ENCODE assay signal across 7 mouse cellular contexts in genomic region chr16:92698612-92698998, GRCm38 (mm10).
DNase-seq lines count a peak whose midpoint lies in the region; ATAC-seq and TF ChIP-seq lines count a peak whose summit lies in the region.

No protein-coding gene starts in this region.

- peak overlapping the region; percentile 56 for H3K4me3 ChIP-seq in intestine, postnatal 0 days (ENCODE audit: low read depth, low read length)
- peak overlapping the region; percentile 59 for H3K4me3 ChIP-seq in limb, embryonic 12.5 days (replicated peaks)
- peak overlapping the region; percentile 44 for H3K4me3 ChIP-seq in midbrain, embryonic 14.5 days (replicated peaks; ENCODE audit: low read depth, low read length)

- peak overlapping the region; percentile 100 for H3K4me2 ChIP-seq in intestine, postnatal 0 days (replicated peaks; ENCODE audit: low read depth)
- H3K4me2 ChIP-seq in limb, embryonic 12.5 days = peak overlapping the region; percentile 87
- peak overlapping the region; percentile 83 for H3K4me2 ChIP-seq in midbrain, embryonic 14.5 days (ENCODE audit: low read length)

- TF ChIP-seq CTCF in intestine, postnatal 0 days (IDR thresholded peaks at IDR 0.05; ENCODE audit: low read depth) = peak; percentile 99

- H3K36me3 ChIP-seq in intestine, postnatal 0 days (ENCODE audit: control insufficient read depth, insufficient read depth) = no peaks in the 10 kb centered on the region
- H3K36me3 ChIP-seq in limb, embryonic 12.5 days = no peaks in the 10 kb centered on the region
- no peaks in the 10 kb centered on the region for H3K36me3 ChIP-seq in midbrain, embryonic 14.5 days (ENCODE audit: control insufficient read depth, insufficient read depth, low read length)

- H3K4me1 ChIP-seq in intestine, postnatal 0 days (replicated peaks; ENCODE audit: control insufficient read depth, insufficient read depth, low read length) = peaks cover 11% of the 10 kb centered on the region; the same call in 1 of the 2 replicates
- H3K4me1 ChIP-seq in limb, embryonic 12.5 days (replicated peaks) = peaks cover 43% of the 10 kb centered on the region
- peaks cover 23% of the 10 kb centered on the region for H3K4me1 ChIP-seq in midbrain, embryonic 14.5 days (ENCODE audit: control insufficient read depth, insufficient read depth, low read length)

- 0% methylated on average over 26 of the region's 26 CpGs for WGBS in intestine, postnatal 0 days
- under 1% methylated on average over 26 of the region's 26 CpGs for WGBS in limb, embryonic 12.5 days
- WGBS in midbrain, embryonic 14.5 days = 0% methylated on average over 26 of the region's 26 CpGs

- peak; percentile 58 for ATAC-seq in intestine, postnatal 0 days
- ATAC-seq in limb, embryonic 12.5 days (ENCODE audit: insufficient number of reproducible peaks, insufficient read depth, low FRiP score, low TSS enrichment, low read depth) = peak; percentile 43; the same call in 1 of the 2 replicates
- ATAC-seq in midbrain, embryonic 14.5 days (ENCODE audit: low FRiP score, low TSS enrichment) = peak; percentile 74; the same call in 1 of the 2 replicates

- peak; percentile 95 for DNase-seq in adrenal gland, postnatal 10 days
- peak; percentile 91 for DNase-seq in embryo, embryonic 9.5 days (ENCODE audit: extremely low spot score)
- DNase-seq in gastrocnemius, postnatal 4 days (ENCODE audit: low spot score in 2 of 2) = peak; percentile 89 to 91
- peak; percentile 92 for DNase-seq in midbrain, embryonic 14.5 days
- peak; percentile 84 for DNase-seq in spleen, adult 12 weeks (ENCODE audit: low spot score)

- 0 out of 2 replicates have a peak overlapping the region, but pooled peaks have one; percentile 35 for H3K27ac ChIP-seq in intestine, postnatal 0 days (ENCODE audit: low read depth, low read length)
- no peak overlapping the region; the same call in 1 of the 2 replicates for H3K27ac ChIP-seq in limb, embryonic 12.5 days
- H3K27ac ChIP-seq in midbrain, embryonic 14.5 days (replicated peaks; ENCODE audit: low read depth, low read length) = no peak overlapping the region

- peaks cover 42% of the 10 kb centered on the region for H3K27me3 ChIP-seq in intestine, postnatal 0 days (replicated peaks; ENCODE audit: control insufficient read depth, insufficient read depth, low read length)
- peaks cover 69% of the 10 kb centered on the region for H3K27me3 ChIP-seq in limb, embryonic 12.5 days
- H3K27me3 ChIP-seq in midbrain, embryonic 14.5 days (ENCODE audit: control insufficient read depth, insufficient read depth, low read length) = peaks cover 76% of the 10 kb centered on the region

- peak overlapping the region; percentile 60 for H3K9ac ChIP-seq in intestine, postnatal 0 days (ENCODE audit: low read depth, low read length)
- peak overlapping the region; percentile 60 for H3K9ac ChIP-seq in limb, embryonic 12.5 days (replicated peaks)
- 0 out of 2 replicates have a peak overlapping the region, but pooled peaks have one; percentile 40 for H3K9ac ChIP-seq in midbrain, embryonic 14.5 days (replicated peaks; ENCODE audit: low read length)

- no peaks in the 10 kb centered on the region for H3K9me3 ChIP-seq in intestine, postnatal 0 days (ENCODE audit: control insufficient read depth)
- H3K9me3 ChIP-seq in limb, embryonic 12.5 days = no peaks in the 10 kb centered on the region
- no peaks in the 10 kb centered on the region for H3K9me3 ChIP-seq in midbrain, embryonic 14.5 days (ENCODE audit: control insufficient read depth, low read length)
